Mouse (Mus musculus) neural tube, embryonic 11.5 days (tissue): ENCODE data around the gene Esd. TPM values are rescaled to one million over a fixed set of nuclear protein-coding genes. Genes with fewer than 3 reads are reported as not detected.
A peak's percentile ranks its signal among the peaks of the same experiment; 100 is the strongest.

Experiments used
- ATAC-seq: fragments of 200-750 bp; cut with Nextera tagmentation; 2 replicates; pipeline ENCODE4 v1.8.0; 2017; ENCODE audit warnings: moderate number of reproducible peaks, mild to moderate bottlenecking, moderate TSS enrichment, moderate library complexity; ENCODE audit not compliant: insufficient read depth, low FRiP score, low TSS enrichment
- DNase-seq: peaks from one replicate; pipeline ENCODE4 v3.0.0-alpha.2; 2015; ENCODE audit warnings: low spot score
- H3K27ac ChIP-seq: fragments of 300-500 bp; sonication (generic); 2 replicates; pipeline ENCODE4 v1.5.1; 2014; ENCODE audit warnings: low read depth, mild to moderate bottlenecking, low read length
- H3K27me3 ChIP-seq: fragments of 300-500 bp; sonication (generic); 2 replicates; pipeline ENCODE4 v1.6.1; 2014; ENCODE audit warnings: mild to moderate bottlenecking, low read length, mixed read lengths; ENCODE audit not compliant: control insufficient read depth, insufficient read depth
- H3K36me3 ChIP-seq: fragments of 300-500 bp; sonication (generic); 2 replicates; pipeline ENCODE4 v1.6.1; 2014; ENCODE audit warnings: mild to moderate bottlenecking, low read length, moderate library complexity, mixed read lengths; ENCODE audit not compliant: control insufficient read depth, insufficient read depth
- H3K4me1 ChIP-seq: fragments of 300-500 bp; sonication (generic); 2 replicates; pipeline ENCODE4 v1.6.1; 2014; ENCODE audit warnings: low read length, mixed read lengths; ENCODE audit not compliant: control insufficient read depth, insufficient read depth
- H3K4me2 ChIP-seq: fragments of 300-500 bp; sonication (generic); 2 replicates; pipeline ENCODE4 v1.6.1; 2014; ENCODE audit warnings: low read depth, mild to moderate bottlenecking, moderate library complexity
- H3K4me3 ChIP-seq: fragments of 300-500 bp; sonication (generic); 2 replicates; pipeline ENCODE4 v1.5.1; 2014; ENCODE audit warnings: low read depth, low read length
- H3K9ac ChIP-seq: fragments of 300-500 bp; sonication (generic); 2 replicates; pipeline ENCODE4 v1.6.1; 2014; ENCODE audit warnings: mild to moderate bottlenecking, low read length
- H3K9me3 ChIP-seq: fragments of 300-500 bp; sonication (generic); 2 replicates; pipeline ENCODE4 v1.6.1; 2016; ENCODE audit warnings: low read length; ENCODE audit not compliant: control insufficient read depth
- WGBS: fragments of 180-500 bp; shearing (Covaris S2); extraction: QIAGEN DNeasy Blood & Tissue Kit; methylation state at CpG from one replicate; pipeline ENCODE4 v1.1.7; 2014; 5-methylcytosine and 5-hydroxymethylcytosine counted together
- polyA plus RNA-seq: library from polyadenylated mRNA; unstranded; fragments of >200 nt; fragmentation: Nextera tagmentation; extraction: Ambion mirVana; gene quantifications from 2 replicates; pipeline ENCODE4 v1.2.1, GENCODE M21; 2014

The Esd gene
- polyA plus RNA-seq, 1 experiment from 2014 or later: 351 TPM

DNA sequence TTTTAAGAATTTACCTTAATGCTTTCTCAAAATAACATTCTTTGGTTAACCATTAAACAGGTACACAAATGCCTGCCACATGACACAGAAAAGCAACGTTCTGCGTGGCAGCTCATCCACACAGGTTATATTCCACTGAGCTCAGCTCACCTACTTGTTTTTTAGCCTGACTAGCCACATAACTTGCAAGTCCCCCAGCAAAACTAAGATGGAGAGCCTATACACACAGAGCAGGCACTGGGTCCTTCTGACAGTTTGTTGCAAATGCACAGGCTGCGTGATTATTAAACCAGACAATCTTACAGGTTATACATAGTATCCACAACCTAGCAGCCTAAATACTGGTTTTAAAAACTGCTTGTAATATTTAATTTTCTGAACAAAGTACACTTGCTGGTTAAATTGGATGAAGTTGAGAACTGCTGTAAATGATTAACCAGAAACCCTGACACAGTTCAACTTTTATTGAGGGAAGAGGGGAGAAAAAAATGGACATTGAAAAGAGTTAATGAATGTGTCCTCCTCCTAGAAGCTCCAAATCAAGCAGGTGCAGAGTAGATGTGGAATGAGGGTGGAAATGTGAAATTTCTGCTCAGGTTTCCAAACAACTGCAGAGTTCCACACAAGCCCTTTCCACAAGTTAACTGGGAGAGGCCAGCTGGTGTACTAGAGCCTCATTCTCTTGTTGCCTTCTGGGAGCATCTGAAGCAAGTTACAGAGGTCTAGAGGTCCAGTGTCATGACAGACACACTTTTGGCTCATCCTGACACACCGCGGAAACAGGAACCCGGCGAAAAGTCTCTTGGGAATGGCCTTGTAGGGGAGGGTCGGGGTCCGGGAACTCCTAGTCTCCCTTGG, 647 bp upstream of the Esd start:
- no peak overlapping the region for H3K9ac ChIP-seq
- no peak for ATAC-seq

DNA sequence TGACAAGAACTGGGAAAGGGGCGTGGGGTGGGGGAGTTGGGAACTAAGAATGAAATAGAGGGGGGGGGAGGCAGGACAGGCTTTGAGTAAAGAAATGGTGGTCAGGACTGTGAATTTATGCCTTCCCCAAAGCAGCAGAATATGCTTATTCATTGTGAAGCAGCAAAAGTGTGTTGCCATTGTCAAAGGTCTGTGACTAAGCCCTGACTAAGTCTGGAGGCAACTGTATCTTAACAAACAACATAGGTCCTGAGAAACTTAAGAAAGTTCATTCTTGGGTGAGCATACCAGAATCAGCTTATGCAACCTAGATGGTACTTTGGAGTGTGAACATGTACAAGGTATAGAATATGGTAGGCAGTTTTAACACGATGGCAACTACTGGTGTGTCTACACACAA, 1.3 kb downstream of the Esd start:
- Histone ChIP-seq H3K4me3 (no peak overlapping the region), H3K4me1 (peaks cover 6% of the 10 kb centered on the region; the same call in 1 of the 2 replicates), H3K27me3 (no peaks in the 10 kb centered on the region), H3K36me3 (no peaks in the 10 kb centered on the region), H3K27ac (no peak overlapping the region), H3K9ac (no peak overlapping the region), H3K4me2 (peak overlapping the region; percentile 16; the same call in 1 of the 2 replicates), H3K9me3 (no peaks in the 10 kb centered on the region)
- no peak for DNase-seq
- ATAC-seq: no peak
- WGBS: 61% methylated on average over 2 of the region's 2 CpGs

More for the DNA sequence above, 647 bp upstream of the Esd start:
- H3K36me3 ChIP-seq: no peaks in the 10 kb centered on the region
- H3K4me2 ChIP-seq: peak overlapping the region; percentile 70
- H3K27ac ChIP-seq: no peak overlapping the region
- no peaks in the 10 kb centered on the region for H3K27me3 ChIP-seq
- H3K4me1 ChIP-seq: peaks cover 6% of the 10 kb centered on the region; the same call in 1 of the 2 replicates
- 27% methylated on average over 9 of the region's 9 CpGs for WGBS
- peak overlapping the region; percentile 72 for H3K4me3 ChIP-seq
- no peak for DNase-seq
- no peaks in the 10 kb centered on the region for H3K9me3 ChIP-seq

GRCm38 (mm10) chr14:74735471-74735870, 3.4 kb downstream of the Esd start:
- no peak for ATAC-seq
- Histone ChIP-seq H3K4me2 (no peak overlapping the region), H3K9me3 (no peaks in the 10 kb centered on the region), H3K27ac (no peak overlapping the region), H3K27me3 (no peaks in the 10 kb centered on the region), H3K4me1 (peaks cover 6% of the 10 kb centered on the region; the same call in 1 of the 2 replicates), H3K4me3 (no peak overlapping the region), H3K36me3 (no peaks in the 10 kb centered on the region; the same call in 1 of the 2 replicates), H3K9ac (no peak overlapping the region)
- 90% methylated on average over 6 of the region's 6 CpGs for WGBS
- no peak for DNase-seq

- H3K9me3 ChIP-seq: no peaks in the 10 kb centered on the region
- ATAC-seq: no peak
- 96% methylated on average over 6 of the region's 6 CpGs for WGBS
Measured at GRCm38 (mm10) chr14:74736850-74737249, 4.8 kb downstream of the Esd start.

GRCm38 (mm10) chr14:74764191-74764918, 32.3 kb downstream of the Esd start:
- H3K9ac ChIP-seq: no peak overlapping the region
- whole genome bisulfite sequencing: 56% methylated on average over 10 of the region's 10 CpGs
- H3K4me2 ChIP-seq: no peak overlapping the region
- H3K36me3 ChIP-seq: no peaks in the 10 kb centered on the region
- no peaks in the 10 kb centered on the region for H3K9me3 ChIP-seq
- peak; percentile 74 for DNase-seq
- H3K4me3 ChIP-seq: no peak overlapping the region
- H3K27me3 ChIP-seq: no peaks in the 10 kb centered on the region
- H3K4me1 ChIP-seq: no peaks in the 10 kb centered on the region
- H3K27ac ChIP-seq: no peak overlapping the region
- ATAC-seq: no peak

More at GRCm38 (mm10) chr14:74736850-74737249, 4.8 kb downstream of the Esd start:
- H3K27me3 ChIP-seq: no peaks in the 10 kb centered on the region
- H3K36me3 ChIP-seq: no peaks in the 10 kb centered on the region; the same call in 1 of the 2 replicates
- H3K27ac ChIP-seq: no peak overlapping the region
- H3K4me2 ChIP-seq: no peak overlapping the region
- DNase-seq: no peak
- H3K4me3 ChIP-seq: no peak overlapping the region
- no peak overlapping the region for H3K9ac ChIP-seq
- peaks cover 6% of the 10 kb centered on the region; the same call in 1 of the 2 replicates for H3K4me1 ChIP-seq

GRCm38 (mm10) chr14:74767892-74768291, 35.8 kb downstream of the Esd start:
- Histone ChIP-seq H3K36me3 (peaks cover 6% of the 10 kb centered on the region; the same call in 1 of the 2 replicates), H3K27ac (no peak overlapping the region), H3K27me3 (no peaks in the 10 kb centered on the region), H3K9ac (no peak overlapping the region), H3K4me3 (no peak overlapping the region), H3K4me2 (no peak overlapping the region), H3K9me3 (no peaks in the 10 kb centered on the region), H3K4me1 (no peaks in the 10 kb centered on the region)
- DNase-seq (no peak), ATAC-seq (no peak)
- 86% methylated on average over 1 of the region's 1 CpGs for WGBS

DNA sequence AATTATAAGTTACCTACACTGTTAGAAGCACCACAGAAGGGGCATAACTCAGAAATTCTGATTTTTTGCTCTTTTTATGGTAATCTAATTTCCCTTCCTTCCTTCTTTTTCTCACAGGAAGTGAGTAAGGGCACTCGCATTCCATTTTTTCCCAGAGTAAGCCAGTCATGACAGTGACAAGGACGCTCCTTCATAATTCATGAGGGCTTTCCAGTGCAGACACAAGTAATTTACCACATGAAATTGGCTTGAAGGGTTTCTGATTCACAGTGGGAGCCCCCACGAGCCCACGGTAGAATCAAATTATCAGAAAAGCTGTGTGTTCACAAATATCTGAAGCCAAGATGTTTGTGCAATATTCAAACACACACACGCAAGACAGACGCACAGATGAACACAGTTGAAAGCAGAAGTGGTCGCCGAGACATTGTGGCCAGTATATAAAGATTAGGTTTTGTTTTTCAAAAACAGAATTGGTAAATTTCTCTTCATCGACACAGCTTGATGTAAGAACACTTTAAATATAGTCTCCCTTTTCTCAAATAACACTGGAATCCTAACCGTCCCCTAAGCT, 42.0 kb downstream of the Esd start:
- Histone ChIP-seq H3K36me3 (peaks cover 6% of the 10 kb centered on the region; the same call in 1 of the 2 replicates), H3K4me1 (no peaks in the 10 kb centered on the region), H3K27ac (no peak overlapping the region), H3K9ac (no peak overlapping the region), H3K9me3 (no peaks in the 10 kb centered on the region), H3K4me3 (no peak overlapping the region), H3K4me2 (no peak overlapping the region), H3K27me3 (no peaks in the 10 kb centered on the region)
- ATAC-seq (no peak), DNase-seq (no peak)
- WGBS: 87% methylated on average over 10 of the region's 10 CpGs

DNA sequence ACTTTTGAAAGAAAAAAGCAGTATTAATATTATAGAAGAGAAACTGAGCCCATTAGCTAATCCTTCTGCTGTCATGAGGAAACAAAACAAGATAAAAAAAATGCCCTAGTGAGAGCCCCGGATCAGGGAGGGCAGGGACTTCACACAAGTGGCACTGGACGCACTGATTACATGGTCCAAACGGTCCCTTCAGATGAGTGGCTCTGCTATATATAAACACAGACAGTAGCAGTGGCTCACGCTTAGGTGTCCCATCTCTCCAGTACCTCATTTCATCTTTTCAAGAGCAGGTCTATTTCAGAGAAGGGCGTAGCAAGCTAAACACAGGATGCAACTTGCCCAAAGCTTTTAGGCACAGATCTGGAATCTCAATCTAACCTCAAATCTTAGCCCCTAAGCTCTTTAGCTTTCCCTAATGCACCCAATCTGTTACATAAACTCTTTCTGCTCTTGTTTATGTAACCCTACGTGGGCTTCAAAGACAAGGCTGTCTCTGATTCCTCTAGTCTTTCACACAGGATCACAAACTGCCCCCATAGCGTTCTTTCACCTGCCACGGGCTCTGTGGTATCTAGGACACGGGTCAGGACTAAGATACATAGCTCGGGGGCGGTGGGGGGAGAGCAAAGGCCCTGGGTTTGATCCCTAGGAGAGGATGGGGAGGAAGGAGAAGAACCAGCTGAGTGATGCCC, 52.3 kb downstream of the Esd start:
- H3K36me3 ChIP-seq: no peaks in the 10 kb centered on the region
- no peak overlapping the region for H3K4me2 ChIP-seq
- H3K4me1 ChIP-seq: no peaks in the 10 kb centered on the region
- no peaks in the 10 kb centered on the region for H3K9me3 ChIP-seq
- H3K27me3 ChIP-seq: no peaks in the 10 kb centered on the region
- WGBS: 92% methylated on average over 11 of the region's 11 CpGs
- ATAC-seq (no peak), DNase-seq (no peak)
- no peak overlapping the region for H3K27ac ChIP-seq
- H3K9ac ChIP-seq: no peak overlapping the region
- no peak overlapping the region for H3K4me3 ChIP-seq
